Mouse (Mus musculus): ENCODE results near the gene Sema5a. TPM values are rescaled to one million over a fixed set of nuclear protein-coding genes. Genes with fewer than 3 reads are reported as not detected.

Gene Sema5a
- polyA plus RNA-seq, 1 experiment from 2014 or later: 19.6 TPM

DNA sequence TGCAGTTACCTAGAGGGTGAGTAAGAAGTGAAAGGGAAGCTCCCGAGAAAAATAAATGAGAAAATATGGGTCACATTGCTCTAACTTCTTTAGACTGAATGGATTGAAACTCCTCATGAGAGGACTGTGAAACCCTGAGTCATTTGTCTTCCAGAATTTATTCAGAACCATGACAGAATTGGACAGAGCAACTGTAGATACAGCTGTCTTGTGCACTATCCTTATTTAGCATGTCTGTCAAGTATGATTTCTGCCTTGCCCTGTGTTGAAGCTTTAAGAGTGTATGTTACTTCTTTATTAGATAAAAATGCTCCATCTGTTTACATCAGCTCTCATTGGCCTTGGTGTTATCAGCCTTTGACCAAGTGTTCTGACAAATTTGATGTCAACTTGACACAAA is 243.4 kb downstream of the Sema5a start:
- H3K4me2 ChIP-seq: no peak overlapping the region
- ATAC-seq: no peak
- H3K36me3 ChIP-seq (ENCODE audit: poor library complexity, severe bottlenecking): no peaks in the 10 kb centered on the region
- H3K4me1 ChIP-seq: 0 out of 2 replicates have a peak, but pooled peaks cover 4% of the 10 kb centered on the region
- no peaks in the 10 kb centered on the region for H3K27me3 ChIP-seq
- H3K9me3 ChIP-seq (replicated peaks): no peaks in the 10 kb centered on the region
- H3K4me3 ChIP-seq: no peak overlapping the region
- H3K9ac ChIP-seq: no peak overlapping the region
- H3K27ac ChIP-seq: no peak overlapping the region
- WGBS: 85% methylated on average over 1 of the region's 1 CpGs

DNA sequence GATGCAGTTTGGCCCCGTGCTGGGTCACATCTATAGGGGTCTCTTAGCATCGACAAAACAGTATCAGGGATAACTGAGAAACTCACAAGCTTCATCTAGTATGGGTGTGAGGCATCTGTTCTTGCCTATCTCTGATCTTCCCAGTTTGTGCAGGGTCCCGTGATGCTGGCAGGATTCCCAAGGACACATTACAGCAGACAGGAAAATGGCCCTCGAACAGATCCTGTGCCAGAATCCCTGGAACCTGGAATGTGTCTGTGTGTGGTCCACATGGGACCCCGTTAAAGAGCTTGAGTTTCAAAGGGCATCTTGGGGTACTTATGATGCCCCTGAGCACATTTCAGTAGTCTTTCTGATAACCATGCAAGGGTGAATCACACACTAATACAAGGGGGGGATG is 249.6 kb downstream of the Sema5a start:
- Histone ChIP-seq H3K27me3 (no peaks in the 10 kb centered on the region), H3K4me3 (no peak overlapping the region), H3K4me2 (no peak overlapping the region), H3K9me3 (replicated peaks) (no peaks in the 10 kb centered on the region), H3K4me1 (no peaks in the 10 kb centered on the region), H3K36me3 (ENCODE audit: poor library complexity, severe bottlenecking) (no peaks in the 10 kb centered on the region), H3K27ac (no peak overlapping the region), H3K9ac (no peak overlapping the region)
- ATAC-seq: no peak
- WGBS: 82% methylated on average over 5 of the region's 5 CpGs

DNA sequence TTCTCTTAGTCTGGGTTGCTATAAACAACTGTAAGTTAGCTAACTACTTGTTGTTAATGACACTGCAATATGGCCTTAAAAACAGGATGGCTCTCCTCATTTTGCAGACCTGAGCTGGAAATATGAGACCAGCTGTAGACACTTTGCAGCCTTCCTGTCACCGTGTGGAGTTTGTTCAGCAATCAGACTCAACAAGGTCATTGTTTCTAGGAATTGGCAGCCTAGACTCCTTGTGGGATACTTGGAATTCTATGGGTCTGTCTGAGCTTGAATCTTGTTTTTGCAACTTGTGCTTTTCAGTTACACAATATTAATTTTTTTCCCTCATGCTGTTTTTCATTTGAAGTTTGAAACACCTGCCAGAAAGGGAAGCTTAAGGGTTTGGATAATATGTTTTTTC is 250.3 kb downstream of the Sema5a start:
- no peak overlapping the region for H3K27ac ChIP-seq
- ATAC-seq: no peak
- H3K4me3 ChIP-seq: no peak overlapping the region
- no peaks in the 10 kb centered on the region for H3K36me3 ChIP-seq (ENCODE audit: poor library complexity, severe bottlenecking)
- 69% methylated on average over 1 of the region's 1 CpGs for WGBS
- H3K4me2 ChIP-seq: no peak overlapping the region
- H3K4me1 ChIP-seq: no peaks in the 10 kb centered on the region
- no peak overlapping the region for H3K9ac ChIP-seq
- H3K9me3 ChIP-seq (replicated peaks): no peaks in the 10 kb centered on the region
- no peaks in the 10 kb centered on the region for H3K27me3 ChIP-seq

DNA sequence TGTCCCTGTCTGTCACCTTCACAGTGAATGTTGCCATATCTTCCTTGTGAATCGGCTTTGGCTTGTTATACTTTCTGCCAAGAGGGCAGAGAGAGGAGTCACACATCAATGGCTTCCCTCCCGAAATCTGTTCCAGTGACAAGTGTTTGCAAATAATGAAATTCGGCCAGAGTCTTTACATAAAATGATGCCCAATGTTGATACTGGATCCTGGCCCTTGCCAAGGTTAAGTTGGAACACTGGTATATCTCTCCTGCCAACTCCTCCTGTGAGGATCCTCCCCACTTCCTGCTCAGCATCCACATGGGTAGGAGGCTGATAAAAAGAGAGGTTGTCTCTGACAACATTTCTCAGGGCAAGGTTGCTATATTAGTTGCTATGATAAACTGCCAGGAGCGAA is 252.3 kb downstream of the Sema5a start:
- ATAC-seq: no peak
- no peaks in the 10 kb centered on the region for H3K36me3 ChIP-seq (ENCODE audit: poor library complexity, severe bottlenecking)
- no peak overlapping the region for H3K27ac ChIP-seq
- no peaks in the 10 kb centered on the region for H3K4me1 ChIP-seq
- H3K27me3 ChIP-seq: no peaks in the 10 kb centered on the region
- no peak overlapping the region for H3K4me3 ChIP-seq
- WGBS: 88% methylated on average over 4 of the region's 4 CpGs
- H3K9ac ChIP-seq: no peak overlapping the region
- H3K9me3 ChIP-seq (replicated peaks): no peaks in the 10 kb centered on the region
- no peak overlapping the region for H3K4me2 ChIP-seq

DNA sequence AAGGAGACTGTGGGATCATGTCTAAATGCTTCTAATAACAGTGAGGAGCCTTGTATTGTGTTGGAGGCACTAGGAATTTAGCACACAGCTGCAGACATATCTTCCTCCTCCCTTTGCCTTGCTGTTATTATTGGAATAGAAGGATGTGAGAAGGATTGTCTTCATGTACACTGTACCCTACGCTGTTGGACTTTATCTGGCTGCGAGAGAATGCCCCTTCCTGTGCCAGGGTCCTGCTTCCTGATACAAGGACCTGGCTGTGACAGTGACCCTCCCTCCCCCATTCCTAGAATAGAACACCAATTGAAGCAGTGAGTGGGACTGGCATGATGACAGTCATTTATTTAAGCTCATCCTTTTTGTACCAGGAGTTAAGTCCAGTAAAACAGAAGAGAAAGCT is 261.3 kb downstream of the Sema5a start:
- Histone ChIP-seq H3K4me2 (no peak overlapping the region), H3K36me3 (ENCODE audit: poor library complexity, severe bottlenecking) (no peaks in the 10 kb centered on the region), H3K27ac (no peak overlapping the region), H3K9me3 (replicated peaks) (no peaks in the 10 kb centered on the region), H3K4me3 (no peak overlapping the region), H3K27me3 (no peaks in the 10 kb centered on the region), H3K9ac (no peak overlapping the region), H3K4me1 (no peaks in the 10 kb centered on the region)
- 91% methylated on average over 2 of the region's 2 CpGs for WGBS
- no peak for ATAC-seq

DNA sequence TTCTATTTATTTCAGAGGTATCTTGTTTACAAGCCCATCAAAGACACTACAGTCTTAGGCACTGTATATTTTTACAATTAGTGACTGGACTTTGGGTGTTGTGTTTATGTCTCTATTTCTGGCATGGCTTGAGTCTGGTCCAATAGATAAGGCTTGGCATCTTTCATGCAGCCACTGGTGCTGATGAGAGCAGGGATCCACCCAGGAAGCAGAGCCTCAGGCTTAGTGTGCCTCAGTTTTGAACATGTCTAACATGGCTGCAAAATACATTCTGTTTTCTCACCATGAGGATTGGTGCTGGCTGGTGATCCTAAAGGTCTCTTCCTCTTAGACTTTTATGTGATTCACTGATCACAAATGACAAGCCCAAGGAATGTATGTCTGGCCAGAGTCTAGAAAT is 263.7 kb downstream of the Sema5a start:
- no peak for ATAC-seq
- Histone ChIP-seq H3K9me3 (replicated peaks) (no peaks in the 10 kb centered on the region), H3K36me3 (ENCODE audit: poor library complexity, severe bottlenecking) (no peaks in the 10 kb centered on the region), H3K27ac (no peak overlapping the region), H3K9ac (no peak overlapping the region), H3K4me3 (no peak overlapping the region), H3K4me2 (no peak overlapping the region), H3K27me3 (no peaks in the 10 kb centered on the region), H3K4me1 (no peaks in the 10 kb centered on the region)

DNA sequence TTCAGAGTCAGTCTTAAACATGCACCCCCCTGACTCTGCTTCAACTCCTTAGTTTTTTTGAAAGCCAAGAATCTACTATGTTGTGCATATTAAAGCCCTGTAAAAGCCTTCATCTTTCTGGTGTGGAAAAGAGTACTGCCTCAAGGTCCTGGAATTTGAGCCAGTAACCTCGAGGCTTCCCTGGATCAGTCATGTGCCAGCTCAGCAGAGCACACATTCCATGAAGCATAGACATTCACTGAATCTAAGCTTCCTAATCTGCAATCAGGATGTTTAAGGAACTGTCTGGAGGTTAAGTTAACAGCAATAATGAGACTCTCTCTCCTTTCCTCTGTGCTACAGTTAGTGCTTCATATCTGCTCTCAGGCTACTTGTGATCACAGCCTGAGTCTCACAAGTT is 270.3 kb downstream of the Sema5a start:
- Histone ChIP-seq H3K4me1 (no peaks in the 10 kb centered on the region), H3K4me3 (no peak overlapping the region), H3K9me3 (replicated peaks) (no peaks in the 10 kb centered on the region), H3K27ac (no peak overlapping the region), H3K27me3 (no peaks in the 10 kb centered on the region), H3K9ac (no peak overlapping the region), H3K4me2 (no peak overlapping the region), H3K36me3 (ENCODE audit: poor library complexity, severe bottlenecking) (no peaks in the 10 kb centered on the region)
- WGBS: 54% methylated on average over 1 of the region's 1 CpGs
- no peak for ATAC-seq

DNA sequence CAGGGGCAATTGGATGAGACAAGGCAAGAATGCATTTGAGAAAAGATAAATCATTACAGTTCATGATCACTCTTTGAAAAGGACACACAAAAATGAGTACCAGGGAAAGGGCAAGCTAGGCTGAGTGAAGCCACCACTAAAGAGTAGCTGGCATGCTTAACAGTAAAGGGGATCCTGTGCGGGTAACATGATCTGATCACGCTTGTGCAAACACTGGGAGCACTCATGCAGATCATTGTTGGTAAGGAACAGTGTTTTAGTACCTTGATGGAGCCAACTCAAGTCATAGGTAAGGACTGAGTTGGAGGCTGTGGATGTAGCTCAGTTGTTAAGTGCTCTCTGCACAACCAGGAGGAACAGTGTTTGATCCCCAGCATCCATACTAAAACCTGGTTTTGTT is 273.3 kb downstream of the Sema5a start:
- ATAC-seq: no peak
- H3K9me3 ChIP-seq (replicated peaks): no peaks in the 10 kb centered on the region
- no peaks in the 10 kb centered on the region for H3K27me3 ChIP-seq
- no peaks in the 10 kb centered on the region for H3K4me1 ChIP-seq
- H3K27ac ChIP-seq: no peak overlapping the region
- no peak overlapping the region for H3K4me3 ChIP-seq
- WGBS: 86% methylated on average over 2 of the region's 2 CpGs
- no peak overlapping the region for H3K4me2 ChIP-seq
- no peak overlapping the region for H3K9ac ChIP-seq
- H3K36me3 ChIP-seq (ENCODE audit: poor library complexity, severe bottlenecking): no peaks in the 10 kb centered on the region

DNA sequence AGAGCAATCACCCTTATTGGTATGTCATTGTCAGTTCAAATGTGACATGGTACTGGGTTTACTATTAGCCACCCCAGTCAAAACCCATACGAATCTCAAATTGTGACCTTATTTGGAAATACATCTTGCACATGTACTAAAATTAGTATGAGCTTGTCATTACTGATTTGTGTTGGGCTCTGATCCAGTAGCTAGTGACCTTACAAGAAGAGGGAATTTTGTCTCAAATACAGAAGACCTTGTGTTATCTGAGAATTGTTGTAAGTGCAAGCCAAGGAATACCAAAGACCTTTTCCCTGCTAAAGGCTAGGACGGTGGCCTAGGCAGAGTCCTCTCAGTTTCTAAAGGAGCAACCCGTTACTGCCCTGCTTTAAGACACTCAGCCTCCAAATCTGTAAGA is 287.9 kb downstream of the Sema5a start:
- H3K4me3 ChIP-seq: no peak overlapping the region
- no peak overlapping the region for H3K9ac ChIP-seq
- no peak overlapping the region for H3K27ac ChIP-seq
- H3K4me2 ChIP-seq: no peak overlapping the region
- H3K27me3 ChIP-seq: no peaks in the 10 kb centered on the region
- WGBS: 90% methylated on average over 3 of the region's 3 CpGs
- H3K36me3 ChIP-seq (ENCODE audit: poor library complexity, severe bottlenecking): no peaks in the 10 kb centered on the region
- no peak for ATAC-seq
- H3K9me3 ChIP-seq (replicated peaks): no peaks in the 10 kb centered on the region
- no peaks in the 10 kb centered on the region for H3K4me1 ChIP-seq

DNA sequence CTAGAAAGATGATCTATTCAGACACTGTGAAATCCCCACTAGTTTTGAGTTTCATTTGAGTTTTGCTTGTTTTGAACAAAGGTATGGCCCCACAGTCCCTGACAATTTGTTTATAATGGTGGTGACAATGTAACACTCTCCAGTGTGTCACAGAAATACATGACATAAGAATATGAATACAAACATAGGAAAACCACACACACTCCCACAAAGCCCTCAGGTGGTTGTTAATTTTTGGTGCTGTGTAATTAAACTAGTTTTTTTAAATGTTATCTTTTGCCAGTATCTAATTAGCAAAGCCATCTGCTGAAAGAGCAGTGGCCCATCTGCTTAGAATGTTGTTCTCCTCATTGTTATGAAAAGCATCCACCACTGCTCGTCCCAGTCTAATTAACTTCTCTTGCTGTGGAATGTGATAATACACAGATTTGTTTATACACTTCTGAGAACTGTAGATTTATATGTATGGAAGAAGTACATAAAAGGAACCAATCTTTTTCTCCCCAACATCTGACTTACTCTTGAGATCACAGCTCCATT is 289.0 kb downstream of the Sema5a start:
- no peaks in the 10 kb centered on the region for H3K27me3 ChIP-seq
- H3K36me3 ChIP-seq (ENCODE audit: poor library complexity, severe bottlenecking): no peaks in the 10 kb centered on the region
- H3K4me3 ChIP-seq: no peak overlapping the region
- H3K4me1 ChIP-seq: no peaks in the 10 kb centered on the region
- H3K4me2 ChIP-seq: no peak overlapping the region
- no peak overlapping the region for H3K27ac ChIP-seq
- H3K9me3 ChIP-seq (replicated peaks): no peaks in the 10 kb centered on the region
- ATAC-seq: peak; percentile 81
- no peak overlapping the region for H3K9ac ChIP-seq
- 18% methylated on average over 1 of the region's 1 CpGs for WGBS

DNA sequence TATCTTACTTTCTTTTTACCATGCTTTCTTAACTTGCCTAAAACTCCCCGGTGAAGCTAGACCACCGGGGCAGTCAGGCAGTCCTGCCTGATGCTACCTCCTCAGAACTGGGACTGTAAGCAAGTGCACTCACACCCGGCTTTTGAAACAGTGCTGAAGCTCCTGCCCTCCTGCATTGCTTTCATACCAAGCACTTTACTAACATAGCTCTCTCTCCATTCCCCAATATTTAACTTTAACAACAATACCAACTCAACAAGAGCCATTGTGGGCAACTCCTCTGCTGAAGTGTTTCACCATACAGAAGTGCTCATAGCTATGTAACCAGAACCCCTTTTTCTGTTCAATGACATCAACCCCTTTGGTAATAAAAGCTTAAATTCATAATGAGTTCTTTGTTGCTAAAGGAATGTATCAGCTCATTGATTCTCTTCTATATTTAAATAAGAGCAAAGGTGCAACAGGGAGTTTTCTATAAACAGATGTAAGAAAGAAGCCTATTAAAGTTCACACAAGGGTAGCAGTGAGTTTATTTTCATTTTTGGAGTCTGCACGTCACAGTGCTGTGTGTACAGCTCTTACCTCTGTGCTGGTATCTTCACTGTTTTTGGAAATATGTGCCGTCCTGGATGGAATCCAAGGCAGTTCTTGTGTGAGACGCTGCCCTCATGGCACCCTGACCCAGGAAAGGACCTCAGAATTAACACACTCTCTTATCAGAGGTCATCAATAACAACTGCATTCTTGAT is 292.3 kb downstream of the Sema5a start:
- no peak for ATAC-seq
- Histone ChIP-seq H3K4me2 (no peak overlapping the region), H3K27ac (no peak overlapping the region), H3K9me3 (replicated peaks) (no peaks in the 10 kb centered on the region), H3K9ac (no peak overlapping the region), H3K4me3 (no peak overlapping the region), H3K36me3 (ENCODE audit: poor library complexity, severe bottlenecking) (no peaks in the 10 kb centered on the region), H3K4me1 (no peaks in the 10 kb centered on the region), H3K27me3 (no peaks in the 10 kb centered on the region)
- 83% methylated on average over 6 of the region's 6 CpGs for WGBS

DNA sequence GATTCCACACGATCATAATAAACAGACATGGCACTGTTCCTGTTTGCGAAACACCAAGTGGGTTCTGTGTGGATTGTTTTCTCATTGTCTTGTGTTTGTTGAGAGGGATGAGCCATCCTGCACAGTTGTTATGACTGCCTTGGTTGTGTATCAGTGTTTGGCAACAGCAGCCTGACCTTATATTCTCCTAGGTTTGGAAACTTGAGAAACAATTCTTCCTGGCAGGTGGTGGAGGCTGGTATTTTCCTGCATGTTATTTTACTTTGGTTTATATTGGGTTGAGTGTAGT is 292.8 kb downstream of the Sema5a start:
- Histone ChIP-seq H3K27ac (no peak overlapping the region), H3K4me3 (no peak overlapping the region), H3K4me1 (no peaks in the 10 kb centered on the region), H3K4me2 (no peak overlapping the region), H3K36me3 (ENCODE audit: poor library complexity, severe bottlenecking) (no peaks in the 10 kb centered on the region), H3K9ac (no peak overlapping the region), H3K9me3 (replicated peaks) (no peaks in the 10 kb centered on the region), H3K27me3 (no peaks in the 10 kb centered on the region)
- WGBS: 91% methylated on average over 2 of the region's 2 CpGs
- ATAC-seq: no peak

DNA sequence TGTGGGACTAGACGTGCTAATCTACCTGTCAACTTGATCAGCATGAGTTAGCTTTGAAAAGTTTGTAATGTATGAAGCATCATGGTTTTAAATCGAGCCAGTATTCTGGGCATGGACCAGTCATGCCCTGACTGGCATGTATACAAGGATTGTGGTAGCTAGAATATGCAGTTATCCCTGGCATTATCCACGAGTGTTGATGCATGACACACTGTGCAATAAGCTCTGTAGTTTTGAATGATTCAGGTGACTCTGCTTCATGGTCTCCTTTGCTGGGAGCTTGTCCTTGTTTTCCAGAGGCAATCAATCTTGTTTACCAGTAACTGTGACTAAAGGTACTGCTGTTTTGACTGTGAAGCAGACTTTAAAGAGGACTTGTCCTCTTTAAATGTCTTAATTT is 293.5 kb downstream of the Sema5a start:
- H3K36me3 ChIP-seq (ENCODE audit: poor library complexity, severe bottlenecking): no peaks in the 10 kb centered on the region
- H3K9ac ChIP-seq: no peak overlapping the region
- H3K9me3 ChIP-seq (replicated peaks): no peaks in the 10 kb centered on the region
- no peak for ATAC-seq
- 80% methylated on average over 3 of the region's 3 CpGs for WGBS
- no peaks in the 10 kb centered on the region for H3K27me3 ChIP-seq
- H3K4me3 ChIP-seq: no peak overlapping the region
- no peak overlapping the region for H3K4me2 ChIP-seq
- no peaks in the 10 kb centered on the region for H3K4me1 ChIP-seq
- no peak overlapping the region for H3K27ac ChIP-seq
